Mouse (Mus musculus) lung, adult 2 months (tissue): Measurements from ENCODE around the gene 4921501E09Rik.

ENCODE experiments used
- CTCF ChIP-seq: fragments of 200-500 bp; IDR thresholded peaks from 2 replicates; pipeline ENCODE4 v1.5.1; 2011; ENCODE audit warnings: mild to moderate bottlenecking, low read length, control low read depth; ENCODE audit not compliant: insufficient read depth
- POLR2A ChIP-seq: fragments of 200-500 bp; IDR thresholded peaks from 2 replicates; pipeline ENCODE4 v1.6.1; 2011; ENCODE audit warnings: low read depth, mild to moderate bottlenecking, control low read depth, low read length, borderline replicate concordance; ENCODE audit errors: extremely low read depth

DNA sequence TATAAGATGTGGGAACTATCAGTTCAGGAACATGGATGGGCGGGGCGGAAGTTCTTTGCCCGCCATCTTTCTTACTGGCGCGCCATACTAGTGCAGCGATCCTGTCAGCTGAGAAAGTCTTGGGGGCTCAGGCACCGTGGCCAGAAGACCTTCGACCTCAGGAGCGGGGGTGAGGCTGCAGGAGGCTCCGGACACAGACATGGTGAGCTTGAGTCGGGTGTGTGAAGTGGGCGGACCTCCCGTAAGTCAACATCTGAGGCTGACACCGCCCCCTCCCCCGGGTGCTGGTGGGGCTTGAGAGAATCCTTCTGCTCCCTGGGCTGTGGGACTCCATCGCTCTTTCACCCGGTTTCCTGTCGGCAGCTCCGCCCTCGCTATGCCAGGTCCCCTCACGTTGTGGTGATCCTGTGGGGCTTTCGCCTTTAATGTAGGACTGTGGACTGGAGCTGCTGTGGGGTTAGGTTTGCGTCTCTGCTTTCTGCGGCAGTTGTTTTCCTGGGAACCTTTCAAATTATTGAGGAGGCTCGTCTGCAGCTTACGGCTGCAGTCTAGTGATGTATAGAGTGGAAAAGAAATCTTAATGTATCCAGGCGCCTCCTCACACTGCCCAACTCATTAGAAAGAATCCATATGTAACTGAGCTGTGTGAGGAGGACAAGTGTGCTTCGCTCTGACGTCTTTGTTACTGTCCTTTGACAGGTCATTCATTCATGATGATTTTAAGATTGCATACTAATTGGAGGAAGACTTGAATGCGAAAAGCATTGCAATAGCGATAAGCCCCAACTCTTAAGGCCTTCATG, 24.7 kb upstream of the 4921501E09Rik start:
- TF ChIP-seq CTCF (no peak), POLR2A (peak; percentile 52; the same call in 1 of the 2 replicates)
